Mouse (Mus musculus): ENCODE data around the gene Msi2. TPM values are rescaled to one million over a fixed set of nuclear protein-coding genes. Genes with fewer than 3 reads are reported as not detected.
A peak's percentile ranks its signal among the peaks of the same experiment; 100 is the strongest.

Msi2 gene
- polyA plus RNA-seq, 1 experiment from 2014 or later, result 24.5 TPM

DNA sequence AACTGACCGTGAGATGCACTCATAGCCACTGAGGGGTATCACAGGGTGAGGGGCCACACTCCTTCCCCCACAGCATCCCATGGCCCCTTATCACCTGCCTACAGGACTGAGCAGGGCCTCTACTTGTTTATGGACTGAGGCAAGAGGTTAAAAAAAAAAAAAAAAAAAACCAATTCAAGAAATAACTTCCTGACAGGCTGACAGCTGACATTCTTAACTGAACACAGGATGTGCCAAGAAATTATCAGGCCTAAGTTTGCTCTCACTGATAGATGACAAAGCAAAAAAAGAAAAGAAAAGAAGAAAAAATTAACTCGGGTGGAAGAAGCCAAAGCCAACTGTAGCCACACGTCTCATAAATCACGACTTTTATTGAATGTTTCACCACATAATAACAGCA, 109.7 kb downstream of the Msi2 start:
- TF ChIP-seq CTCF (IDR thresholded peaks at IDR 0.05; ENCODE audit: low read depth), result no peak
- WGBS, result 47% methylated on average over 4 of the region's 4 CpGs
- no peak overlapping the region for H3K27ac ChIP-seq
- no peak overlapping the region for H3K9ac ChIP-seq (ENCODE audit: low read depth, low read length)
- H3K4me1 ChIP-seq (replicated peaks; ENCODE audit: insufficient read depth, low read length), result peaks cover 32% of the 10 kb centered on the region
- no peaks in the 10 kb centered on the region for H3K27me3 ChIP-seq (ENCODE audit: insufficient read depth, low read length)
- H3K36me3 ChIP-seq (ENCODE audit: insufficient read depth, low read length), result 0 out of 2 replicates have a peak, but pooled peaks cover 7% of the 10 kb centered on the region
- H3K9me3 ChIP-seq (replicated peaks; ENCODE audit: low read length), result no peaks in the 10 kb centered on the region
- DNase-seq (ENCODE audit: low spot score), result peak; percentile 64
- ATAC-seq (replicated peaks; ENCODE audit: low FRiP score, low read depth), result no peak
- H3K4me3 ChIP-seq (replicated peaks; ENCODE audit: low read depth, low read length), result no peak overlapping the region
- no peak overlapping the region for H3K4me2 ChIP-seq (ENCODE audit: low read length)

DNA sequence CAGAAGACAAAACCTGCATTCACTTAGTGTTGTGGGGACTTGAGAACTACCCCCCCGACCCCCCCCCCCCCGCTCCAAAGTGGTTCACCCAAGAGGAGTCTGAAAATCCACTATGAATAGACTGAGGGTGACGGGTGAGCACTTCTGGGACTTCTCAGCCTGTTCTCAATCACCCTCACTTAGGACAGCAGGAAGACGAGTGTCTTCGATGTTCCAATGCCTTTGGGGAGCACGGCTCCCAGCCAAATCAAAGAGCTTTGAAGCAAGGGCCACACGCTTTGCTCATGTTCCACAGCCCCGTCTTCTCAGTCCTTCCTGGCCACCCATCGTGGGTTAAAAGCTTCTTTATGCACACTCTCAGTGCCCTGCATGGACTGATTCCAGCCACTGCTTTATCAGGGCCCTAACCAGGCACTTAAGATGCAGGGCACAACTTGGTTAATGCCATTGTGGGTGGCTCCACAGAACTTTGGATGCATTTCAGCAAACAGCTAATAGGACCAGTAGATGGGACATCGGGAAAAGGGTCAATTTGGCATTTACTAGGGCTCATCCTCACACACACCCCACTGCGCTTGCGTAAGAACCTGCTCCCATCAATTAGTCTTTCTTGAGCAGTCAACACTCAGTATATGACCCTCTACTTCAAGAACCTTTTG, 110.5 kb downstream of the Msi2 start:
- DNase-seq (ENCODE audit: low spot score) (no peak), ATAC-seq (replicated peaks; ENCODE audit: low FRiP score, low read depth) (no peak)
- Histone ChIP-seq H3K4me3 (replicated peaks; ENCODE audit: low read depth, low read length) (no peak overlapping the region), H3K36me3 (ENCODE audit: insufficient read depth, low read length) (peaks cover 9% of the 10 kb centered on the region; the same call in 1 of the 2 replicates), H3K4me2 (ENCODE audit: low read length) (no peak overlapping the region), H3K9ac (ENCODE audit: low read depth, low read length) (no peak overlapping the region), H3K9me3 (replicated peaks; ENCODE audit: low read length) (no peaks in the 10 kb centered on the region), H3K27ac (no peak overlapping the region), H3K4me1 (replicated peaks; ENCODE audit: insufficient read depth, low read length) (peaks cover 25% of the 10 kb centered on the region), H3K27me3 (ENCODE audit: insufficient read depth, low read length) (no peaks in the 10 kb centered on the region)
- 83% methylated on average over 12 of the region's 12 CpGs for WGBS
- no peak for TF ChIP-seq CTCF (IDR thresholded peaks at IDR 0.05; ENCODE audit: low read depth)

DNA sequence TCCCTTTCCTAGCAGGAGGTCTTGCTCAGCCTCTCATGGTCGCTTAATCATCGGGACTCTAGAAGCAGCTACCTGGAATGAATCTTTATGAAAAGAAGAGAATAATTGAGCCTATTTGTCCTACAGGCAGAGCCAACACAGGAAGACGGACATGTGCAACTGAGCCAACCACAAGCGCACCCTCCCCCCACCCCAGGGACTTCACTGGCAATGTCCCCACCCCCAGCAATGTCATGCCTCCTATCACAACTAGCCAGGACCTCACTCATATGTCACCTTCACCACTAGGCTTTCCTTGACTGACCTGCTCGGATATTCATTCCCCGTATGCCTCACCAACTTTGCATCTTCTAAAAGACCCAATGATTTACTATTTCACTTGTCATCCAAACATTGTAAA, 112.5 kb downstream of the Msi2 start:
- Histone ChIP-seq H3K9ac (ENCODE audit: low read depth, low read length) (no peak overlapping the region), H3K9me3 (replicated peaks; ENCODE audit: low read length) (no peaks in the 10 kb centered on the region), H3K27ac (no peak overlapping the region), H3K27me3 (ENCODE audit: insufficient read depth, low read length) (no peaks in the 10 kb centered on the region), H3K4me1 (replicated peaks; ENCODE audit: insufficient read depth, low read length) (peaks cover 18% of the 10 kb centered on the region), H3K4me3 (replicated peaks; ENCODE audit: low read depth, low read length) (no peak overlapping the region), H3K4me2 (ENCODE audit: low read length) (no peak overlapping the region), H3K36me3 (ENCODE audit: insufficient read depth, low read length) (peaks cover 14% of the 10 kb centered on the region; the same call in 1 of the 2 replicates)
- no peak for ATAC-seq (replicated peaks; ENCODE audit: low FRiP score, low read depth)
- WGBS, result 76% methylated on average over 6 of the region's 6 CpGs
- DNase-seq (ENCODE audit: low spot score), result no peak
- TF ChIP-seq CTCF (IDR thresholded peaks at IDR 0.05; ENCODE audit: low read depth), result no peak

DNA sequence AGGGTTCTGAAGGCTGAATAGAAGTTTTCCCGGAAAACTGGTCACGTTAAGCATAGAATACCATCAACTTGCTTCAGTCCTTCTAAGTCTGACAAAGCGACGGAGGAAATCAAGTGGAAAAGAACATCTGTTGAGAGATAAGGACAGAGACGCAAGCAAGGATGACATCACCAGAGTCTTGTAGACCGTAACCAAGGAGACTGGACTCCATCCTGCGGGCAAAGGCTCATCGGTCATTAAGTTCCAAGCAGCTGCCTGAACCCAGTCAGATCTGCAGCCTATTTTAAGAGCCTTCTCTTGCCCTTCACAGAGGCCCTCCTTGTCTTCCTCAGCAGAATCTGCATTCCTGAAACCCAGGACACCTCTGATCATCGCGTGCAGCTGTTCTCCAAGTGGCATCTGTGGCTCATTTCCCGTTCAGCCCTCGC, 113.2 kb downstream of the Msi2 start:
- Histone ChIP-seq H3K9me3 (replicated peaks; ENCODE audit: low read length) (no peaks in the 10 kb centered on the region), H3K36me3 (ENCODE audit: insufficient read depth, low read length) (peaks cover 14% of the 10 kb centered on the region; the same call in 1 of the 2 replicates), H3K4me1 (replicated peaks; ENCODE audit: insufficient read depth, low read length) (peaks cover 21% of the 10 kb centered on the region), H3K4me2 (ENCODE audit: low read length) (no peak overlapping the region), H3K9ac (ENCODE audit: low read depth, low read length) (no peak overlapping the region), H3K4me3 (replicated peaks; ENCODE audit: low read depth, low read length) (no peak overlapping the region), H3K27ac (peak overlapping the region; percentile 13; the same call in 1 of the 2 replicates), H3K27me3 (ENCODE audit: insufficient read depth, low read length) (no peaks in the 10 kb centered on the region)
- DNase-seq (ENCODE audit: low spot score) (peak; percentile 68), ATAC-seq (replicated peaks; ENCODE audit: low FRiP score, low read depth) (no peak; the same call in 1 of the 2 replicates)
- WGBS, result 56% methylated on average over 12 of the region's 12 CpGs
- TF ChIP-seq CTCF (IDR thresholded peaks at IDR 0.05; ENCODE audit: low read depth), result no peak

DNA sequence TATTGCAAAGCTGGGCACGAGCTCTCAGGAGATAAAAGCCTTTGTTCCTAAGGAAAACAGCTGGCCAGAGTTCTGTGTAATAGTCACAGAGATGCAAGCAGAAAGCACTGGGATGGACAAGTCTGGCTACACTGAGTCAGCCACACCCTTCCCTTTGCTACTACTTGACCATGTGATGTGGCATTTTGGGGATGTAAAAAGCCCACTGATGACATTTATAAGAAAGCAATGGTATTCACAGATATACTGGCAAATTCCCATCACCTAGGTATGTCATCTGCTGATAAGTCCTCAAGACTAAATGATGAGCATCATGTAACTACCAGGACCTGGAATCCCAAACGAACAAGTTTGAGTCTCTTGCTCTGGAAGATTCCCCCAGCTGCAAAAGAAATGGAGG, 113.7 kb downstream of the Msi2 start:
- Histone ChIP-seq H3K4me1 (replicated peaks; ENCODE audit: insufficient read depth, low read length) (peaks cover 25% of the 10 kb centered on the region), H3K4me3 (replicated peaks; ENCODE audit: low read depth, low read length) (no peak overlapping the region), H3K9me3 (replicated peaks; ENCODE audit: low read length) (no peaks in the 10 kb centered on the region), H3K36me3 (ENCODE audit: insufficient read depth, low read length) (peaks cover 14% of the 10 kb centered on the region; the same call in 1 of the 2 replicates), H3K4me2 (ENCODE audit: low read length) (no peak overlapping the region), H3K27ac (no peak overlapping the region), H3K27me3 (ENCODE audit: insufficient read depth, low read length) (no peaks in the 10 kb centered on the region), H3K9ac (ENCODE audit: low read depth, low read length) (no peak overlapping the region)
- 69% methylated on average over 2 of the region's 2 CpGs for WGBS
- DNase-seq (ENCODE audit: low spot score) (no peak), ATAC-seq (replicated peaks; ENCODE audit: low FRiP score, low read depth) (no peak)
- TF ChIP-seq CTCF (IDR thresholded peaks at IDR 0.05; ENCODE audit: low read depth), result no peak

DNA sequence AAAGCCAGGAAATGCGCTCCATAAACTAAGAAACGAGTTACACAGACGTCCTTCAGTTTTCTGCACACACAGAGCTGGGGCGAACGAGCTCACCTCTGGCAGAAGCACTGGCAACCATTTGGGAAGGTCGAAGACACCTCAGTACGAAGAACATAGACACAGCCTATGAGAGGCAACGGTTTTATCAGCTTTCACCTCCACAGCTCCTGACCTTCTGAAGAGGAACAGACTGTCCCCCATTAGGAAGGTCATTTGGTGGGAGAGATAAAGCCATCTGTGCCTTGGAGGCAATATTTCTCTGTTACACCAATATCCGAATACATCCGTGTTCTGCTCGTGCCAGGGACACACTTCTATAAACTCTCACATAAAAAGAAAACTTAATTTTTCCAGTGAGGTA, 114.9 kb downstream of the Msi2 start:
- Histone ChIP-seq H3K27ac (no peak overlapping the region), H3K36me3 (ENCODE audit: insufficient read depth, low read length) (peaks cover 14% of the 10 kb centered on the region; the same call in 1 of the 2 replicates), H3K9ac (ENCODE audit: low read depth, low read length) (no peak overlapping the region), H3K9me3 (replicated peaks; ENCODE audit: low read length) (no peaks in the 10 kb centered on the region), H3K4me1 (replicated peaks; ENCODE audit: insufficient read depth, low read length) (peaks cover 28% of the 10 kb centered on the region), H3K27me3 (ENCODE audit: insufficient read depth, low read length) (no peaks in the 10 kb centered on the region), H3K4me2 (ENCODE audit: low read length) (no peak overlapping the region), H3K4me3 (replicated peaks; ENCODE audit: low read depth, low read length) (no peak overlapping the region)
- ATAC-seq (replicated peaks; ENCODE audit: low FRiP score, low read depth) (no peak), DNase-seq (ENCODE audit: low spot score) (no peak)
- 73% methylated on average over 11 of the region's 11 CpGs for WGBS
- no peak for TF ChIP-seq CTCF (IDR thresholded peaks at IDR 0.05; ENCODE audit: low read depth)

Data from kidney, postnatal 0 days (tissue).